Mouse (Mus musculus) E14TG2a.4 (cell line): ENCODE results near the gene Tspan12.

Source experiments
- H3K27me3 ChIP-seq: 2 replicates; pipeline ENCODE4 v1.6.1; 2014; ENCODE audit warnings: low read length, control low read depth; ENCODE audit not compliant: insufficient read depth
- H3K36me3 ChIP-seq: 2 replicates; pipeline ENCODE4 v1.6.1; 2014; ENCODE audit warnings: low read length, control low read depth; ENCODE audit not compliant: insufficient read depth
- H3K4me1 ChIP-seq: replicated peaks from 2 replicates; pipeline ENCODE4 v1.6.1; 2014; ENCODE audit warnings: low read depth, low read length, control low read depth
- H3K4me3 ChIP-seq: replicated peaks from 2 replicates; pipeline ENCODE4 v1.5.1; 2014; ENCODE audit warnings: mild to moderate bottlenecking, low read length
- H3K9me3 ChIP-seq: 2 replicates; pipeline ENCODE4 v1.6.1; 2014; ENCODE audit warnings: low read length, control low read depth
- CTCF ChIP-seq: conservative IDR thresholded peaks from 2 replicates; pipeline ENCODE4 v1.5.1; 2014; ENCODE audit warnings: low read length
- NANOG ChIP-seq: IDR thresholded peaks from 2 replicates; pipeline ENCODE4 v1.6.1; 2014; ENCODE audit warnings: borderline replicate concordance, low read length, mixed read lengths
- POU5F1 ChIP-seq: IDR thresholded peaks from 2 replicates; pipeline ENCODE4 v1.6.1; 2014; ENCODE audit warnings: low read length, borderline replicate concordance

The Tspan12 gene

DNA sequence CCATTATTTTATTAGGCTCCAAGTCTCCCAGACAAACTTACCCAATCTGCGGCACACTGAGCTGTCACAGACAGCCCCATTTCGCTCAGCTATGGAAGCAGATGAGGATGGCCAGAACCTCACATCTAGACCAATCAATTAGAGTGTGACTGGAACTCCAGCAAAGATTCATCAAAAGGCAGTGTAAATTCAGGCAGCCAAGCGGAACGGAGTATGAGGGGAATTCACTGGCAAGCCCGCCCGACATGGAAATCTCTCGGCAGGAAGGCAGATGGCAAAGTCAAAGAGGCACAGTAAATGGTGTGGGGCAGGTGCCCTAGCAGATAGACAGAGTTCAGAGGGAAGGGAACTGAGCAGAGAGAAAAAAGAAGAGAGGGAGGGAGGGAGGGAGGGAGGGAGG lies 5.5 kb upstream of the Tspan12 start:
- Histone ChIP-seq H3K27me3 (peaks cover 25% of the 10 kb centered on the region), H3K9me3 (no peaks in the 10 kb centered on the region)
- TF ChIP-seq CTCF (no peak), POU5F1 (no peak), NANOG (no peak)

GRCm38 (mm10) chr6:21855921-21856320 lies 3.6 kb upstream of the Tspan12 start:
- no peaks in the 10 kb centered on the region for H3K9me3 ChIP-seq
- TF ChIP-seq NANOG (no peak), CTCF (no peak), POU5F1 (no peak)
- H3K27me3 ChIP-seq: peaks cover 40% of the 10 kb centered on the region
- no peak overlapping the region for H3K4me3 ChIP-seq
- H3K36me3 ChIP-seq: no peaks in the 10 kb centered on the region
- H3K4me1 ChIP-seq: peaks cover 12% of the 10 kb centered on the region

More for the DNA sequence above, 5.5 kb upstream of the Tspan12 start:
- 0 out of 2 replicates have a peak, but pooled peaks cover 3% of the 10 kb centered on the region for H3K4me1 ChIP-seq
- H3K4me3 ChIP-seq: no peak overlapping the region
- no peaks in the 10 kb centered on the region for H3K36me3 ChIP-seq

DNA sequence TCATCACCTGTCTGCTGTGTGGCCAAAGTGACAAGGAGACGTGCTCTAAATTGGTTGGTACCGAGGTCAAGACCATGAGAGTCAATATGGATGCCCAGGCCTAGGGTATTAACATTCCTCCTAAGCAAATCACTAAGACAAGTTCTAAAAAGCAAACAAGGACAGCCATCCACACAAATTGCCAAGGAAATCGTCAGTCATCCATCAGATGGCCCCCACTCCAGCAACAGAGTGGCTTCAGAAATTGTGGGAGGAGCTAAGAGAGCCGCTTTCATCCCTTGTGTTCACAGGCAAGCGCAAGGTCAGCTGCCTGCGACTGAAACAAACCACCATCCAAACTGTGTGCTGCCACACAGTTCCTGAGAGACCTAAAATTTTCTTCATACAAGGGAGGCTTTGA lies 1.0 kb upstream of the Tspan12 start:
- no peak overlapping the region for H3K4me3 ChIP-seq
- peaks cover 15% of the 10 kb centered on the region for H3K4me1 ChIP-seq
- H3K36me3 ChIP-seq: no peaks in the 10 kb centered on the region
- peaks cover 39% of the 10 kb centered on the region for H3K27me3 ChIP-seq
- TF ChIP-seq CTCF (no peak), NANOG (no peak), POU5F1 (no peak)
- H3K9me3 ChIP-seq: no peaks in the 10 kb centered on the region

DNA sequence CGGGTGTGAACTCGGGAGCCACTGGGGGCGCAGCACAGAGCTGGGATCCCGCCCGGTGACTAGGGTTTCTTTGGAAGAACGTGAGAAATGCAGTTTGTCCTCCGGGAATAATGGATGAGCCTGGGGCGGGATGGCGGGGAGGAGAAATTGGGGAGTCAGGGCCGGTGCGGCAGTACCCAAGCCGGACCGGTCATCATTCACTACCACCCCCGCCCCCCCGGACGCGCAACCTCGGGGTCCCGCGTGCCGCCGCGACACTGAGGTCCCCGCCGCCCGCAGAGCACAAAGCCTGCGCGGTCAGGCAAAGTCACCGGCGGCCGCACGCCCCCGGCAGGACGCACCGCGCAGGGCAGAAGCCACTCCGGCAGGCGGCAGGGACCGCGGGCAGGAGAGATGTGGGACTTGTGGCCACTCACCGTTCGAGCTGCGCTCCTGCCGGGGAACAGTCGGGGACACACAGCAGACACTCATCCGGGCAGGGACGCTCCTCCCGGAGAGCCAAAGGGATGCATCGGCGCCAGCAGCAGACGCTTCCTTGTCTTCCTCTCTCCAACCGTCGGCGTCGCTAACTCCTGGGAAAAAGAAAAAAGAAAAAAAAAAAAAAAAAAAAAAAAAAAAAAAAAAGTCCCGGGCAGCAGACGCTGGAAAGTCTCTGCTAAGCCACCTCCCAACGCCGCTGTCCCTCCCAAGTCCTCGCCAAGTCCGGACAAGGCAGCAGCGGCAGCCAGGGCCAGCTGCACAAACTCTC lies 545 bp downstream of the Tspan12 start:
- H3K36me3 ChIP-seq: no peaks in the 10 kb centered on the region
- no peaks in the 10 kb centered on the region for H3K9me3 ChIP-seq

GRCm38 (mm10) chr6:21851346-21851595 lies 1.0 kb downstream of the Tspan12 start:
- peaks cover 31% of the 10 kb centered on the region for H3K27me3 ChIP-seq
- TF ChIP-seq NANOG (no peak), POU5F1 (no peak), CTCF (no peak)
- peaks cover 12% of the 10 kb centered on the region for H3K4me1 ChIP-seq
- no peaks in the 10 kb centered on the region for H3K36me3 ChIP-seq
- H3K9me3 ChIP-seq: peaks cover 4% of the 10 kb centered on the region
- H3K4me3 ChIP-seq: peak overlapping the region; percentile 88

More for the DNA sequence above, 545 bp downstream of the Tspan12 start:
- Histone ChIP-seq H3K4me3 (peak overlapping the region; percentile 88), H3K27me3 (peaks cover 31% of the 10 kb centered on the region), H3K4me1 (peaks cover 12% of the 10 kb centered on the region)
- no peak for TF ChIP-seq NANOG

- Histone ChIP-seq H3K27me3 (peaks cover 31% of the 10 kb centered on the region), H3K4me1 (peaks cover 12% of the 10 kb centered on the region)
- no peak for TF ChIP-seq POU5F1
- no peak for TF ChIP-seq NANOG
- TF ChIP-seq CTCF: no peak
These were observed 1.6 kb downstream of the Tspan12 start for GRCm38 (mm10) chr6:21850526-21851345.

GRCm38 (mm10) chr6:21848808-21849207 lies 3.5 kb downstream of the Tspan12 start:
- TF ChIP-seq POU5F1 (no peak), NANOG (no peak), CTCF (no peak)
- H3K4me3 ChIP-seq: no peak overlapping the region
- peaks cover 15% of the 10 kb centered on the region for H3K9me3 ChIP-seq
- H3K4me1 ChIP-seq: peaks cover 12% of the 10 kb centered on the region
- H3K36me3 ChIP-seq: no peaks in the 10 kb centered on the region
- H3K27me3 ChIP-seq: peaks cover 25% of the 10 kb centered on the region

More at GRCm38 (mm10) chr6:21850526-21851345, 1.6 kb downstream of the Tspan12 start:
- Histone ChIP-seq H3K4me3 (peak overlapping the region; percentile 88), H3K36me3 (no peaks in the 10 kb centered on the region), H3K9me3 (peaks cover 10% of the 10 kb centered on the region)

GRCm38 (mm10) chr6:21839976-21840775 lies 12.1 kb downstream of the Tspan12 start:
- Histone ChIP-seq H3K9me3 (peaks cover 15% of the 10 kb centered on the region), H3K4me3 (no peak overlapping the region), H3K27me3 (no peaks in the 10 kb centered on the region), H3K36me3 (no peaks in the 10 kb centered on the region), H3K4me1 (no peaks in the 10 kb centered on the region)
- TF ChIP-seq NANOG (no peak), POU5F1 (no peak), CTCF (no peak)
